Mouse (Mus musculus) thymus, postnatal 4 days (tissue): ENCODE results near the gene Tnrc18.
"Not testable (repeated sequence)": the region's sequence is repeated elsewhere in the genome, so short reads cannot be mapped to it uniquely, and the experiment has no call there.

Experiments
- DNase-seq: peaks from one replicate; pipeline ENCODE4 v3.0.0; 2021

Gene Tnrc18

GRCm38 (mm10) chr5:142817524-142818434, at the start of gene Tnrc18:
TSS of gene Tnrc18 (minus strand) at chr5:142817662.
- peak; percentile 75 for DNase-seq

GRCm38 (mm10) chr5:142857763-142858229, 40.3 kb upstream of the Tnrc18 start:
- DNase-seq: no peak

DNA sequence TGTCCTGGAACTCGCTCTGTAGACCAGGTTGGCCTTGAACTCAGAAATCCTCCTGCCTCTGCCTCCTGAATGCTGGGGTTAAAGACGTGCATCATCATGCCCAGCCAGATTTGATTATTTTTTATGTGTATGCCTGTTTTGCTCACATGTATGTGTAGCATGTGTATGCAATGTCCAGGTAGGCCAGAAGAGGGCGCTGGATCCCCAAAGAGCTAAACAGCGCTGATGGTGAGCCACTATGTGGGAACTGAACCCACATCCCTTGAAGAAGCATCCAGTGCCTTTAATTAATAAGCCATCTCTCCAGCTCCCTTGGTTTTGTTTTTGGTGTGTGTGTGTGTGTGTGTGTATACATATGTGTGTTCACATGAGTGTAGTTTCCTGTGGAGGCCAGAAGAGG, 38.9 kb upstream of the Tnrc18 start:
- DNase-seq: peak; percentile 24

DNA sequence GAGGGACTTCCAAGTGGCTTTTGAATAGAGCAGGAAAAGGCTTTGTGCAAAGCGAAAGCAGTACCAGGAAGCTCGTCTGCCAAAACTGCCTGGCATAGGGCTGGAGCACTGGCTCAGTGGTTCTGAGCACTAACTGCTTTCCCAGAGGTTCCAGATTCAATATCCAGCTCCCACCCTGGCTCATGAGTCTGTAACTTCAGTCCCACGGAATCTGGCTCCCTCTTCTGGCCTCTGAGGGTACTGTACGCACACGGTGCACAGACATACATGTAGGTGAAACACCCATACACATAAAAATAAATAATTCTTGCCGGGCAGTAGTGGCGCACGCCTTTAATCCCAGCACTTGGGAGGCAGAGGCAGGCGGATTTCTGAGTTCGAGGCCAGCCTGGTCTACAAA, 37.4 kb upstream of the Tnrc18 start:
- DNase-seq: peak; percentile 55

- no peak for DNase-seq
These were observed 36.1 kb upstream of the Tnrc18 start for GRCm38 (mm10) chr5:142853585-142853984.

DNA sequence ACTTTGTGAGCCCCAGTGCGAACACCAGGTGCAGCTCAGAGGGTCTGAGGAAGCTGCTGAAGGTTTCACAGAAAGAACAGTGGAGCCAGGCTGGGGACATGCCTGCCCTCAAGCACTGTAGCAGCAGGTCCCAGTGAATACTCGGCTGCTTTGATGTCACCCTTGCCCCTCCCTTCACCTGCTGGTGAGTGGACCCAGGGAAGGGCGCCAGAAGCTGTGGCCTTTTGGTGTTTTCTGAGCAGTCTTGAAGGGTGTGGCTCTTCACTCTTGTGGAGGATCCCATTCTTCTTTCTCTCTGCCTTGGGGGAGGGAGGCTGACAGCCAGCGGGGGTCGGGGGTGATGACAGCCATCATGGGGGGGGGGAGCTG, 34.2 kb upstream of the Tnrc18 start:
- DNase-seq: no peak

DNA sequence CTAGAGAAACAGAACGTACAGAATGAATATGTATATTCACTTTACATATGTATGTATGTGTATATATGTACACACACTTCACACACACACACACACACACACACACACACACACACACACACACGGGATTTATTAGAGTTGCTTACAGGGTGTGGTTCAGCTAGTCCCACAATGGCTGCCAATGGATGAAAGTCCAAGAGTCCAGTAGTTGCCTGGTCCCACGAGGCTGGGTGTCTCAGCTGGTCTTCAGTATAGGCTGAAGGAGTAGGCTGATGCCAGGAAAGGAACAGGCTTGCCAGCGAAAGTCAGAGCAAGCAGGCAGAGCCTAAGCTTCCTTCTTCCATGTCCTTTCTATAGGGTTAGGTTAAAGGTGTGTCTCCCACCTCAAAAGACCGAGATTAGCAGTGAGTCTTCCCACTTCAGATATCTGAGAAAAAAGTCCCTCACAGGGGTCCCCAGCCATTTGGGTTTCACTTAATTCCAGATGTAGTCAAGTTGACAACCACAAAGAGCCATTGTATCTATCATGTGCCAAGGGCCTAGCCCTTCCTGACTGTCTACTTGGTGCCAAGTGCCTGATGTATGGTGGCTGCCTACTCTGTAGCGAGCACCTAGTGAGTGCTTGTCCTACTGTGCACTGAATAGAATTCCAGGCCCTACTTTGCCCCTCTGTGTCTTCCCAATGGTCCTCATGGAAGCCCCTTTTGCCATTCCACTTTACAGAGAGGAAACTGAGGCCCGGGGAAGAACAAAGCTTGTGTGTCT, 33.6 kb upstream of the Tnrc18 start:
- no peak for DNase-seq

DNA sequence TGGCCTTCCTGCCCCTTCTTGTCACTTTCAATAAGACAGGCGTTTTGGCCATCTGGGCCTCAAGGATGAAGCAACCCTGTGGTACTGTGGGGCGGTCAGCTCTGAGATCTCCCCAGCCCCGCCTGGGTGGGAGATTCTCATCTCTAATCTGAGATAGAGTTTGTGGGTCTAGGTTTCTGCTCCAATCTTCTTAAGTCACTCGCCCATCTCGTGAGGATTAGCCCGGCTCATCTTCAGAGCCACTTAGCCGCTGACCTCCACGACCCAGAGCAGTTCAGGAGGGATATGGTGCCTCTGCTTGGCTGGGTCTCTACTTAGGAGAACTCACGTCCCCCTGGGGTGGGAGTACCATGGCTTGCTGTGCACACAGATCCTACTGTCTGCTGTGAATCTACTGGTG, 33.0 kb upstream of the Tnrc18 start:
- no peak for DNase-seq

DNA sequence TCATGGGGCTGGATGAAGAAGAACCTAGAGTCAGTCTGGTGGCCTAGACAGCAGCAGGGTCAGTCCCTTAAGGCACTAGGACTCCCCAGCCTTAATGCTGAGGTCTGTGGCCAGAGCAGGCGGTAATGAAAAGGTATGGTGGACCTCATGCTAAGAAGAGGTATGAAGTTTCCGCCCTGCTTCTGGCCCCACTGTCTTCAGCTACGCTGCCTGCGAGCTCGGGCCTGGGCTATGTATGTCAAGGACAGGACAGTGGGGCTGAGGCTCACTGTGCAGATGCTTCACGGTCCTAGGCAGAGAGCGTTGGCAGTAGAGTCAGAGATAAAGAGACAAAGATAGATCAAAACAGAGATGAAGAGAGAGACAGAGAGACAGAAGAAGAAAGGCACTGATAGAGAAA, 31.4 kb upstream of the Tnrc18 start:
- DNase-seq: no peak

GRCm38 (mm10) chr5:142848149-142848548, 30.7 kb upstream of the Tnrc18 start:
- no peak for DNase-seq

GRCm38 (mm10) chr5:142844467-142844866, 27.0 kb upstream of the Tnrc18 start:
- DNase-seq: peak; percentile 66

DNA sequence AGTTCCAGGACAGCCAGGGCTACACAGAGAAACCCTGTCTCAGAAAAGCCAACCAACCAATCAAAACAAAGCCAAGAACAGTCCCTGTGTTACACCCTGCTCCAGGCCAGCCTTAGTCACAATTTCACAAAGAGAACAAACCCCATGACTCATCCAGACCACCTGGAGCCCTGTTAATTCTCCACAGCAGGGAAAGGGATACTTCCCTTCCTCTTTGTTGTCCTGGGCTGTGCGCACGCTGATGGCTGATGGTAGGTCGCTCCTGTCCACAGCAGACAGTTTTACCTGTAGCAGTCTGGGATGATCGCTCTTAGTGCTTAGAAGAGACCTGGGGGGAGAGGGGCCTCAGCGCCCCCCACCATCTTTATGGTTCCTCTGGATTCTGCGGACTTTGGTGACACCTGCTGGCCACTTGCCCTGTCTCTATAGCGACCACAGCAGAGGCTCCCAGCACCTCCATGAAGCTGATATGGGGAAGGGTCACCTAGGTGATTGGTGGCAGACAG, 24.7 kb upstream of the Tnrc18 start:
- DNase-seq: peak; percentile 52

DNA sequence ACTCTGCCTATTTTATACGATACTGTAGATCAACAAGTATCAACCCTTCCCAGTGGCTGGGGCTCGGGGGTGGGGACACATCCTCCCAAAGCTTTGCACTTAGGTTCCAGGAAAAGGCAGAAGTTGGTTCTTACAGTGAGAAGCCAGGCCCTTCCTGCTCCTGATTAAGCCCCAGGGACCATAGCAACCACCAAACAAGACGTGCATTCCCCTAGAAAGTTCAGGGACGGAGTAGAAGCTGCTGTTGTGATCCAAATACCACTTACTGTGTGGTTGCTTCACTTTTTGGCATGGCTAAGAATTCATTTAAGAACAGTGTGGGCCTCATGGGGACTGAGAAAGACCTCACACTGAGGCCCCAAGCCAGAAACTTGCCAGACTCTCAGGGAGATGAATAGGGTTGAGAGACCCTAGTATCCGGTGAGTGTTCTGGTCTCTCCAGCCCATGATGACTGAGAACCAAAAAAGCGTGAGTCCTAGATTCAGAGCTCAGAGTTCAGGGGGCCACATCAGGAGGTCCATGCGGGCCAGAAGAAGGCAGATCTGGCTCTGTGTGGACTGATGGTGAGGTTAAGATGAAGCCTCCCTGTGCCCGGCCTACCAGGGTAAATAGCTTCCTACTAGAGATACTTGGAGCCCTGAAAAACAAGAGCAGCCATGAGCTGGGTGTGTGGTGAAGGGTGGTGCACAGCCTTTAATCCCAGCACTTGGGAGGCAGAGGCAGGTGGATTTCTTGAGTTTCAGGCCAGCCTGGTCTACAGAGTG, 24.1 kb upstream of the Tnrc18 start:
- no peak for DNase-seq

DNA sequence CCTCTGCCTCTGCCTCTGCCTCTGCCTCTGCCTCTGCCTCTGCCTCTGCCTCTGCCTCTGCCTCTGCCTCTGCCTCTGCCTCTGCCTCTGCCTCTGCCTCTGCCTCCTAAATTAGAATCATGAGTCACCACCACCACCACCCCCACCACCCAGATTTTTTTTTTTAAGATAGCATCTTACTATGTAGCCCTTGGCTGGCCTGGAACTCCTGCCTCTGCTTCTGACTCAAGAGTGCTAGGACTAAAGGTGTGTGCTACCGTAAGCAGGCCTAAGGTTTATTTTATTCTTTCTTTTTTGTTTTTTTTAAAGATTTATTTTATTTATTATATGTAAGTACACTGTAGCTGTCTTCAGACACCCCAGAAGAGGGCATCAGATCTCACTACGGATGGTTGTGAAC, 20.0 kb upstream of the Tnrc18 start:
- not testable (repeated sequence) for DNase-seq

GRCm38 (mm10) chr5:142836891-142837290, 19.4 kb upstream of the Tnrc18 start:
- DNase-seq: no peak

- no peak for DNase-seq
These were observed 16.4 kb upstream of the Tnrc18 start for GRCm38 (mm10) chr5:142833646-142834438.

DNA sequence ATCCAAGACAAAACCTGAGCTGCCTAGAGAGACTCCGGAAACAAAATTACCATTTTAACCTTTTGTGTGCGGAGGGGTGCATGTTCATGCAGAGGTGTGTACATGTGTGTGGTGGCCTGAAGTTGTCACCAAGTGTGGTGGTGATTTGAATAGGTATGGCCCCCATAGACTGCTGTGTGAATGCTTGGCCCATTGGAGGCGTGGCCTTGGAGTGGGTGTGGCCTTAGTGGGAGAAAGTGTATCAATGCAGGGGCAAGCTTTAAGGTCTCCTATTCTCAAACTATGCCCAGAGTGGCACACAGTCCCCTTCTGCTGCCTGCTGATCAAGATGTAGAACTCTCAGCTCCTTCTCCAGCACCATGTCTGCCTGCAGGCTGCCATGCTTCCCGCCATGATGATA, 8.7 kb upstream of the Tnrc18 start:
- DNase-seq: no peak

DNA sequence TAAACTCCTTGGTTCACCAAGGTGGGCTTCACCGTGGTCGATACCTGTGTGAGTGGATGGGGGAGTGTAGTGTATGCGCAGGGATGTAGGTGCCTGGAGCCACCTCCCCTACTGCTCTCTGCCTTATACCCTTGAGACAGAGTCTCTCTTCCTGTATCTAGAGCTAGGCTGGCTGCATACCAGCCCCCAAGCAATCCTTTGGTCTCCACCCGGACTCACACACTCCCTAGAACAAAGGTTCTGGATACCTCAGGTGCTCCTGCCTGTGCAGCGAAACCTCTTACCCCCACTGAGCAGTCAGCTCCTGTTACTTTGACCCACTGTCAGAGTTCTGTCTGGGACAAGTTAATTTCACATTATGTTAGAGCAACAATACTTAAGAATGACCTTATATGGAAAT, 8.2 kb upstream of the Tnrc18 start:
- DNase-seq: no peak

DNA sequence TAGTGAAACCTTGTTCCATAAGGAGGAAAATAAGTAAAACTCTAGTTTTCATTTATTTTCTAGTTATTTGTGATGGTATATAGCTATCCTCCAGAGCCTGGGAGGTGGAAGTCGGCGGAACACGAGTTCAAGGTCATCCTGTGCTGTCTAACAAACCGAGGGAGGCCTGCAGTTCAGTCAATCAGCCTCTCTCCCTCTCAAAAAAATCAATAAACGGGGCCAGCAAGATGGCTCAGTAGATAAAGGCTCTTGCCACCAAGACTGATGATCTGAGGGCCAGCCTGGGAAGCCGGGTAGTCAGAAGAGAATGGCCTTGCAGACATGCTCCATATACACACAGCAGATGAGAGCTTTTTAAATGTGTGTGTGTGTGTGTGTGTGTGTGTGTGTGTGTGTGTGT, 6.6 kb upstream of the Tnrc18 start:
- DNase-seq: no peak

GRCm38 (mm10) chr5:142823096-142824062, 5.9 kb upstream of the Tnrc18 start:
- no peak for DNase-seq
